Mouse (Mus musculus) megakaryocyte, adult 5-6 weeks (primary cell): ENCODE measurements around the gene Csf2rb2. TPM values are rescaled to one million over a fixed set of nuclear protein-coding genes. Genes with fewer than 3 reads are reported as not detected.
A peak's percentile ranks its signal among the peaks of the same experiment; 100 is the strongest.
"Not testable (repeated sequence)": the region's sequence is repeated elsewhere in the genome, so short reads cannot be mapped to it uniquely, and the experiment has no call there.

Experiments used
- ATAC-seq: 2 replicates; pipeline ENCODE4 v1.8.0; 2016; ENCODE audit warnings: mild to moderate bottlenecking, inconsistent platforms; ENCODE audit not compliant: poor library complexity, severe bottlenecking
- total RNA-seq, 2 experiments: library from RNA; stranded (forward) in 1 of 2; stranded (reverse) in 1 of 2; fragments of 153-499, 151-499 nt in 1 of 2; fragments of 221-1000, 200-1000 nt in 1 of 2; gene quantifications; 2 replicates each; pipeline versions ENCODE4 v1.2.3 to v1.2.4; 2015 to 2017

Gene Csf2rb2
- total RNA-seq, 2 experiments from 2014 or later = 8.2 to 38.5 TPM

DNA sequence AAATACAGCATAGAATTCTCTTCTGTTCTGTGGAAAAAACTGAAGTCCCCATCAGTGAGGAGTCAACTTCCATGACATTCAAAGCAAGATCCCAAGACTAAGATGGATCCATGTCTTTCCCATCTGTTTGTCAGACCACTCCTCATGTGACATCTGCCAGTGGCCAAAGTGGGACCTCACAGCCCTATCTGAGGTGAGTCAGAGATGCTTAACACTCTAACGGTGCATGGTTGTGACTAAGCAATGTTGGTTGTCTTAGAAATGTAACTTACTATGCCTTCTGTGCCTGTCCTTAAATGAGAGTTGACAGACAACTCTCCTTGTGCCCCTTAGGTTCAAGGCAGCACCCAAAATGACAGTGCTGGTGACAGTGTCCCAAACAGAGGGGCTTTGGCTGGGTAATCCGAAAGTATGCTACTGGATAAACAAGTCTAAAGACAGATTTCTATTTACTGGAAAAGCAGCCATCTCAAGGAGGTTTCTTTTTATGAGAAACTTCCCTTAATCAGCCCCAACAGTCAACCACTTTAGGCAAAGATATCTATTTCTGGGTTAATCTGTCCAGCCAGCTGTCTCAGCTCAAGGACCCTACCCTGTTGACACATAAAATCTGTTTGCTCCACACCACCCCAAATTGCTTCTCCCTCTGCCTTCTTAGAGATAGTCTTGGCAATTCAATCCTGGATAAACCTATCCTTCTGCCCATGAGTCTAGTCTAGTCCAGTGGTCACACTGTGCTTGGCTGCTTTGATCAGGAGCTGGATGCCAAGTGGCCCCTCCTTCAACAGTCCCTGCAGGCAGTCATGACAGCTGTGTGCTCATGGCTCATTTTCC is 13.0 kb upstream of the Csf2rb2 start:
- ATAC-seq = not testable (repeated sequence)

DNA sequence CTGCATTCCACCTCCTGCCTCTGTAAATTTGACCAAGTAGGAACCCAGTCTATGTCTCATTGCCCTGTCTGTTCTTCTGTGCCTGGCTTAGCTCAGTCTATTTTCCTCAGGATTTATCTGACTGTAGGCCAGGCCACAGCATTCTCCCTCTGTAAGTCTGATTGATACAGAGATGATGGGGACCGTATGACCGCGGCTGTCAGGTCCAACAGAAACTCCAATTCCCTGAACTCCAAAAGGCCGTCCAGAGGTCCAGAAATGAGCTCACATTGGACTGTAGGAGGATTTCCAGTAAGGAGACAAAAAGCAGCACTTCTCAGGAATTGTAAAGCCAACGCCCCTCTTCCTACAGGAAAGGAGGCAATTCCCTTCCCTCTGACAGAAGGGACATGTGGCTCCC is 8.1 kb upstream of the Csf2rb2 start:
- not testable (repeated sequence) for ATAC-seq

DNA sequence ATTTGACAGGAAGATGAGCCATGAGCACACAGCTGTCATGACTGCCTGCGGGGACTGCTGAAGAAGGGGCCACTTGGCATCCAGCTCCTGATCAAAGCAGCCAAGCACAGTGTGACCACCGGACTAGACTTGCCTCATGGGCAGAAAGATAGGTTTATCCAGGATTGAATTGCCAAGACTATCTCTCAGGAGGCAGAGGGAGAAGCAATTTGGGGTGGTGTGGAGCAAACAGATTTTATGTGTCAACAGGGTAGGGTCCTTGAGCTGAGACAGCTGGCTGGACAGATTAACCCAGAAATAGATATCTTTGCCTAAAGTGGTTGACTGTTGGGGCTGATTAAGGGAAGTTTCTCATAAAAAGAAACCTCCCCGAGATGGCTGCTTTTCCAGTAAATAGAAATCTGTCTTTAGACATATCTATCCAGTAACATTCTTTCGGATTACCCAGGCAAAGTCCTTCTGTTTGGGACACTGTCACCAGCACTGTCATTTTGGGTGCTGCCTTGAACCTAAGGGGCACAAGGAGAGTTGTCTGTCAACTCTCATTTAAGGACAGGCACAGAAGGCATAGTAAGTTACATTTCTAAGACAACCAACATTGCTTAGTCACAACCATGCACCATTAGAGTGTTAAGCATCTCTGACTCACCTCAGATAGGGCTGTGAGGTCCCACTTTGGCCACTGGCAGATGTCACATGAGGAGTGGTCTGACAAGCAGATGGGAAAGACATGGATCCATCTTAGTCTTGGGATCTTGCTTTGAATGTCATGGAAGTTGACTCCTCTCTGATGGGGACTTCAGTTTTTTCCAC is 7.1 kb upstream of the Csf2rb2 start:
- not testable (repeated sequence) for ATAC-seq

DNA sequence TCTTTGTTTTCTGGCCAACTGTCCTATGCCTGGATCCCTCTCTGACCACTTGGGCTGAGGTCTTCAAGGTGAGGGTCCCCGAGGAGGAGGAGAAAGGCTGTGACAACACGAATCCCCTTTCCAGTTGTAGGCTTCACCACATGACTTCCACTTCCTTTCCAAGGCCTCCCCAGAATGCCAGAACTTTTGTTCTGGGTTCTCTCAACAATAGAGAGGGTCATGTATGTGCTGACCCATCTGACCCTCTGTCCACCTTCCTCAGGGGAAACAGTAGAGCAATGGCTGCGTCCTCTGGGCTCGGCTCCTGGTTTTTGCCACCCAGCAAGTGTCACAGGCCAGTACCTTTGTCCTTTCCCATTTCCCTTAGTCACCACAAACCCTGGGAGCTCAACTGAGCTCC is 5.5 kb upstream of the Csf2rb2 start:
- no peak for ATAC-seq

DNA sequence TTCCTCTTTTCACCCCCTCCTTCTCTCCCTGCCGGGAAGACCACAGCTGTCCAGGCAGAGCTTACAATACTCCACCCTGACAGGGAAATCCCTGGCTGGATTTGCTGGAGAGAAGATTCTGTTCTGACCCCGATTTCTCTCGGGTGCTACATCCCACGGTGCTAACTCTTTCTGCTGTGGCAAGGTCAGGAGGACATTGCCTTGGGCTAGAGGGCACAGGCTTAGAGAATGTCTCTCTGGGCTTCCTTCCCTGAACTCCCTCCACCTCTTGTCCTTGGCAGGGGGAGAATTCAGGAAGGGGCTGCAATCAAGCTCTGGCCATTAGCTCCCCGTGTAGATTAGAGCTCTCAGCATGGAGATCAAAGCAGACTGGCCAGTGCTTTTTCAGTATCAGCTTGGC is 4.3 kb upstream of the Csf2rb2 start:
- ATAC-seq = no peak

DNA sequence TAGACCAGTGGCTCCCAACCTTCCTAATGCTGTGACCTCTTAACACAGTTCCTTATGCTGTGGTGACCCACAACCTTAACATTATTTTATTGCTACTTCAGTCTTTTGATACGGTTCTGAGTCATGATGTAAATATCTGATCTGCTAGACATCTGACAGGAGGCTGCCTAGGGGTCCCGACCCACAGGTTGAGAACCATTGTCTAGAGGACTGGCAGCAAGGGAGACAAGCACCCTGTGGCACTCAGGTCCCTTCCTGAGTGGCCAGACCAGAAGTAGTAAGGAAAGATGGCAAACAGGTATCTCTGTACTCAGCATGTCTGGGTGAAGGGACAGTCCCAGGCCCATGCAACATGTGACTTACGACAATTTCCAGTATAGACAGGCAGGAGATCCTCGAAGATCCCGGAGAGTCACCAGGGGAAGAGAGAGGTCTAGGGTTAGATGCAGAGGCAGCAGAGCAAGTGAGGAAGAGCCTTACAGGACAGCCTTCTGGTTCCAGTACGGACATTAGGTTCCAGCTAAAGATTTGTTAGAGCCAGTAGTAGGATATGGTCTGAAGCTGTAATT is 1.8 kb downstream of the Csf2rb2 start:
- ATAC-seq = no peak

DNA sequence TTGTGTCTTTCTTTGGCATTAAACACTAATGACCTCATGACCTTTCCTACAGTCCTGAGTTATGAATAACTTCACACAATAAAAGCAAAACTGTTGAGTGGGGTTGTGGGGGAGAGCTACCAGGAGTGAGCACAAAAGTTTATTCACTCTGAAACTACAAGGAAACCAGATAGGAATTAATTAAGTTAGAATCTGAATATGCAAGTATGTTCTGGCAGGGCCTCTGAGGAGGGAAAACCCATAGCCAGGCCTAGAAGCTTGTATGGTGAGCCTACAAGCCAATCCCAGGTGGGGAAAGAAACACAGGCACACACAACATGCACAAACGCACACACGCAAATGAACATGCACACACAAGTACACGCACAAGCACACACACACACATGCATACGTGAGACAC is 2.8 kb downstream of the Csf2rb2 start:
- no peak for ATAC-seq

DNA sequence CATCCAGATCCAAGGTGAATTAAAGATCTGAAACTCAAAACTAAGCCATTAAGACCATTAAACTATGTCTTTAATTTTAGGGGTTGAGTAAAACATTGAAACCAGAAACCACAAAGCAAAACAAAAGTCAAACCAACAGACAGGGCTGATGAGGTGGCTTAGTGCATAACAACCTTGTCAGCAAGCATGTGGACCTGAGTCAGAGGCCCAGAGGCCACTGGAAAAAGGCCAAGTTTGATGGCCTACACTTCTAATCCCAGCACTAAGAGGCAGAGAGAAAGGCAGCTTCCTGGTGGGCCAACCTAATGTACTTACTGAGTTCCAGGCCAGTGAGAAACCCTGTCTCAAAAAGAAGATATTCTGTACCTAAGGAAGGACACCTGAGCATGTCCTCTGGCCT is 4.7 kb downstream of the Csf2rb2 start:
- ATAC-seq = no peak

DNA sequence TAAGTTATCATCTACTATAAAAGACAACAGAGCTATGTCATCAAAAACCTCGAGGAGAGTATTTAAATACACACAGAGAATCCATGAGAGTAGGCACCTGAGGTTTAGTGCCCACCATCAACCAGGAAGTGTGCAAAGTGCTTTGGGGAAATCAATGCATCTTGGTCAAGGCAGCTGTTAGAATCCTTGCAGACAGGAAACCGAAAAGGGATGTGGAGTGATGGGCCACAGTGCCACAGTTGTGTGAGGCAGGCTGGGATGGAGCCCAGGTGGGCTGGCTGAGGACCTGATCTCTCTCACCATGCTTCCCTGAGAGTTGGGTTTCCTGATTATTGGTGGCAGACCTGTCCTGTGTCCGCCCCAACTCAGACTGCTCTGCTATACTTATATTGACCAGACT is 5.9 kb downstream of the Csf2rb2 start:
- peak; percentile 47 for ATAC-seq

DNA sequence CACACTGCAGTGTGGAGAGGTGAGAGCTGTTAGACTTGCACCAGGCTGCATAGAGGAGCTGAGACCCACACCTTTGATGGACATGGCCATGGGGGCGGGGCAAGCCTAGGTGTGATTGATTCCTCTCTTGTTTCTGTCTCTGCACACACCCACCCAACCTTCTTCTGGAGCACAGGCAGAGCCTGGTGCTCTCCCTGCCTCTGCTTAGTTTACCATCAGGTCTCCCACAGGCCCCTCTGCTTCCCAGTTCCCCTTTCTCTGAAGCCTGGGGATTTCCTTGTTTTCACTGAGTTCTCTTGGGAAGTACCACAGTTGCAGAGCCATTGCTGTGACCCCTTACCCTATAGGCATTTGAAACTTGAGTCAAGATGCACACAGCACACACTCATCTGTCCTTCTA is 7.0 kb downstream of the Csf2rb2 start:
- peak; percentile 45; the same call in 1 of the 2 replicates for ATAC-seq

DNA sequence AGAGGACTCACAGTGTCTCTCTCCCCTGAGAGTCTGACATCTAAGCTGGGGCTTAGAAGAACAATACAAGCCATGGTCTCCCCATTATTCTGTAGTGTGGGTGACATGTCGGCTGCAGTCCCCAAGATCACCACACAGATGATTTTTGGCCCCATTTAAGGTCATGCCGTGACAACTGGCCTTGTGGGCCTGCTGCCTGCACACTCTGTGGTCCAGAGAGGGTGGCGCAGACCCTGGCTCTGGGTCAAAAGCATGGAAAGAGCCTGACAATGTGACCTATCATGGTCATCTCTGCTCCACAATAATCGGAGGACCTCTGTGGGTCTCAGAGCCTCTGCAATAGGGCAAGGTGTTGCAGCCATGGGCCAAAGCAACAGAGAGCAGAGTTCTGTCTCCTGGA is 11.8 kb downstream of the Csf2rb2 start:
- no peak for ATAC-seq

DNA sequence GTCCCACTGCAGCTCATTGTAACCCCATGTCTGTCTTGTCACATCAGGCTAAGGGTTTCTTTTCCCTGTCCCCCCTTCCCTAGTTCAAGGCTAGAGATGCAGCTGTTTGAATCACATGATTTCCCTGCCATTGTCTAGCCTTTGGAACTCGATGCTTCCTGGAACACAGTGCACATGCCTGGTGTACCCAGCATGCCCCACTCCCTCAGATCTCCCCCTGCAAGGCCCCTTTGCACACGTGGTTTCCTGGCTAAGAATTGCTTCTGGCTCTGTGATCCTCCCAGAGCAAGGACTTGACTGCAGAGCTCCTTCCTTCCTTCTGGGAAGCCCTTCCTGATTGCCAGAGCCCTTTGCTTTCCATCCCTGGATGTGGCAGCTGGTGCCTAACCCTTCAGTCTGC is 12.3 kb downstream of the Csf2rb2 start:
- not testable (repeated sequence) for ATAC-seq

DNA sequence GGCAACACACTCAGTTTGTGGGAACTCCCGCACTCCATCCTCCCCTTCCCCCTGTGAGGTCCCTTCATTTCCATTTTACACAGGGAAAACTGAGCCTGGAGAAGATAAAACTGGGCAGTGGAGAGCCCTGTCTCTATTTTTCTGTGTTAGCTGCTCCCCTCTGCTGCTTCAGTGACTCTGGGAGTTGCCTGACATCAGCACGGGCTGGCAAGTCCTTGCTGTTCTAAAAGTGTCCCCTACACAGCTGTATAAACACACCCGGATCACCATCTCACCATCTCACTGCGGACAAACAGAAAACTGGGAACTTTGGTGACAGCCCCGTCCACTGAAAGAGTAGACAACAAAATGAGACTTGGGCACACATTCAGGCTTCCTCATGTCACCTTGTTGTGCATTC is 15.7 kb downstream of the Csf2rb2 start:
- ATAC-seq = not testable (repeated sequence)

DNA sequence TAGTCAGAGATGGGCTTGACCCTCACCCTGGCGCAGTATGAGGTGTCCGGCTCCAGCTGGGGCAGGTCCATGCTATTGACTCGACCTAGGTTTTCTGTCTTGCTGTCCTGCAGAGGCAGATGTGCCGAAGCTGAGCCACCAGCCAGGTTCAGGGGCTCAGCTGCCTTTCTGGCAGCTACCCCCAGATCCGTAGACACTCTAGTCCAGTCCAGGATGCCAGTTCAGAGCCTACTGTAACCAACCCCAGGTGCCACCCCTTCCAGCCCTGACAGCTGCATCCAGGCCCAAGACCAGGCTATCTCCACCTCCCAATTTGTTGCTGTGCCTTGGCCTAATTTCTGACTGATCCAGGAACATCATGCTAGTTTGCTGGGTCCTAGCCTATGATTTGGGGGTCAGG is 17.6 kb downstream of the Csf2rb2 start:
- ATAC-seq = no peak

DNA sequence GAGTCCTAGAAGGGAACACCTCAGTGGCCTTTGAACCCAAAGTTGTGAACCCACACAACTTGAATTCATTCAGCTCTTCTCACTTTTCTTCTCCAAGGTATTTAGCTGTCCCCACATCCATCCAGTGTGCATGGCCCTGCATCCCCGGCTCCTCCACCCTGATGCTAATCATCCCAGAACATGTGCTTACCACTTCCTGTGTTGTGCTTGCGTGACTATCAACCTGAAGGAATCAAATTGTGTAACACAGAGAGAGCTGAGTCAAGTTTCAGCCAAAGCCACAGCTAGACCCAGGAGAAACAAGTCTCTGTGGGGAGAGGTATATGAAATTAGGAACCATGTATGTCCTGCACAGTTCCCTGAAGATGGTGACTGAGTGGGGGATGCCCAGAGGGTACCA is 27.2 kb downstream of the Csf2rb2 start:
- peak; percentile 77 for ATAC-seq

DNA sequence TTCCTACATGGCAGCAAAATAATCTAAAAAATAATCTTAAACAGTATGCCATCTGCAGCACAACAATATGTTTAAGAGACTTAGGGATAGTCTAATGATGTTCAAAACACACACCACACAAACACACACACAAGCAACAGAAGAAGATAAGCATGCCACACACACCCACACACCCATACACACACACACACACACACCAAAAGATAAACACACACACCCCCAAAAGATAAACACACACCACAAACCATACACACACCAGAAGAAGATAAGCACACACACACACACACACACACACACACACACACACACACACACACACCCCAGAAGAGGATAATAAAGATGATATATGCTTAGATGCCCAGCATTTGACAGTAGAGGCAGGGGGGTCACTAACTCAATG is 34.3 kb downstream of the Csf2rb2 start:
- no peak for ATAC-seq

DNA sequence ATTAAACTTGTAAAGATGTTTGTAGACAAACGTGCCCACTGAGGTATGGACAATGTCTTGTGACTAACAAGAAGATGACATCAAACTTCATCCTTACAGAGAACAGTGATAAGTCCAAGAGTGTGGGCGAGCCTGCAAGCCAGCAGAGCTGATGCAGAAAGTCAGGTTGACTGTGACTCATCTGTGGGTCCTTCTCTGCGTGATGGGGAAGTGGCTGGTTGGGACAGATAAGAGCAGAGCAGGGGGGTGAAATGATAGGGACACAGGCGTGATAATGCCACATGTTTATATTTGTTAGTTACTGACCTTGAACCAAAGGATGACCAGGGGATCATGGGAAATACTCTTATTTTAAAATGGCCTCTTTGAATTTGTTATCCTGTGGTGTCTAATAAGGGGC is 37.7 kb downstream of the Csf2rb2 start:
- ATAC-seq = peak; percentile 95

DNA sequence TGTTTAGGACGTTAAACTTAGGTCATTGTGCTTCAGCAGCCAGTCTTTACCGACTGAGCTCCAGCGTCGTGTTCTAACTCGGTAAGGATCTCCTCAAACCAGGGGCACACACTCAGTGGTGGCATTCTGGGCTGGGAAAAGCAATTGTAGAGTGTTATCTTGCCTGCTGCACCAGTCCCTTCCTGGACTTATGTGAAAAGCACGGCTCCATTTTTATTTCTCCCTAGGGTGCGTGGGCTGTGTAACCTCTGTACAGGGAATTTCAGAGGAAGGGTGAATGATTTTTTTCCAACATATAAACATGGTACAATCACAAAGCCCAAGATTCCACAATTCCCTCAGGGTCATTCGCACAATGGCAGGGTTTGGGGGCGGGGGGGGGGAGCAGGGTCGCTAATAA is 38.1 kb downstream of the Csf2rb2 start:
- no peak for ATAC-seq

DNA sequence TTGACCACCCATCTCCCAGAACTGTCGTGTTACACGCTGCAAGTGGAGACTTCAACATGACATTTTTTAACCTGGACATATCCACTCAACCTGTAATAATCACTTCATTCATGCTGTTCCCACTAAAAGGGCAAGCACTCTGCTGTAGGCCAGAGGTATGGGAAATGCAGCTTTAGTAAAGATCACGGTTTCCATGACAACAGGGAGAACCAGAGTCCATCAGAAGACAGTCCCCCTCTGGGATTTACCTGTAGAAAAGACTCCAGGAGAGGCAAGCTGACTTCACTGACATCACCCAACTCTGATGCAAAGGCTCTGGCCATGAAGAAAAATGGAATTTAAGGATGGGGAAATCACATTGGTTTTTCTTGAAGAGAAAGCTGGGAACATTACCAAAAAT is 42.2 kb downstream of the Csf2rb2 start:
- no peak for ATAC-seq

DNA sequence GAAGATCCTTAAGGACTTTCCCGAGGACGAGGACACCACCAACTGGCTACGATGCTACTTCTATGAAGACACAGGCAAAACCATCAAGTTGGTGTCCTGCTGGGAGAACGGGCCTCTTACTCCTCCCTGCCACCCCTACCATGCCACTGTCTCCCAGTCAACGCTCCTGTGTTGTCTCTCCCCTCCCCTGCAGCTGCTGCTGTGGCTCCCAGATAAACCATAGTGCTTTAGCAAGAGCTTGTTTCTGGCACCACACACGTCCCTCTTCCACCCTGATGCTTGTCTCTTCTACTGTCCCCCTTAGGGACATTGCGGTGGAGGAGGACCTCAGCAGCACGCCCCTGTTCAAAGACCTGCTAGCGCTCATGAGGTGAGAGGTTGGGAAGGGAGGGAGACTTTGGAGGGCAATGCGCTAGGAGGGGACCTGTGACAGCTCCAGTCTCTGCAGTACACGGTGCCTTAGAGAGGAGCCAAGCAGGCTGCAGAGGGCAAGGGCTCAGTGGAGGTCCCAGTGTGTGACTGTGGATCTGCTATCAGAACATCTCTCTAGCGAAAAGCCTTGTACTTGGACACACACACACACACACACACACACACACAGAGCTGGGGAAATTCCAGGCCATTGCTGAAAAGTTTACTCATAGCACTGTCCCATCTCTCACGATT is 44.7 kb downstream of the Csf2rb2 start:
- no peak for ATAC-seq

DNA sequence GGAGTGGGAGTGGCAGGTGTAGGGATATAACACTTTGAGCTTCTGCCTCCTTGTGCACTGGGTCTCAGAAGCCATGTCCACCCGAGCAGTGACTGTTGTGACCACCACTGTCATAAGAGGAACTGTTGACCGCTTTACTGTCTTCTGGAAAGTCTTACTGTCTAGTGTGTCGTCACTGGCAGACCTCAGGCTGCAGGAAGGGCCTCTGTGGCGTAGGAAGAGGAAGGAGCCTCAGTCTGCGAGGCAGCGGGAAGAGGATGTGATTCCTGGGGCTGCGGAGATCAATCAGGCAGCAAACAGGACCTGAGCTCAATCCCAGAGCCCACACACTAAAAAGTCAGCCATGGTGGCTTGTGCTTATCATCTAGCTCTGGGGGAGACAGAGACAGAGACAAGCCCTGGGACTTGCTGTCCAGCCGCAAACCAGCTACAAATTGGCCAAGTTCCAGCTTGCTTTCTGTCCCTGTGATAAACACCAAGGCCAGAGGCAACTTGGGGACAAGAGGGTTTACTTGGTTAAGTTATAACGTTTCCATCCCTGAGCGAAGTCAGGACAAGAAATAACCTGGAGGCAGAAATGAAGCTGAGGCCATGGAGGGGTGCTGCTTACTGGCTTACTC is 47.2 kb downstream of the Csf2rb2 start:
- peak; percentile 87 for ATAC-seq
